Mouse (Mus musculus): ENCODE measurements around the gene Tff3.

The Tff3 gene

GRCm38 (mm10) chr17:31075471-31075870 lies 54.0 kb downstream of the Tff3 start:
- no peak for DNase-seq (ENCODE audit: low read depth, low spot score)

Measured in ZHBTc4 (cell line).